Mouse (Mus musculus) gonadal fat pad, adult 2 months (tissue): ENCODE results near the gene Ssh1. TPM values are rescaled to one million over a fixed set of nuclear protein-coding genes. Genes with fewer than 3 reads are reported as not detected.

ENCODE experiments used
- DNase-seq: peaks from one replicate; pipeline ENCODE4 v3.0.0-alpha.2; 2012; ENCODE audit warnings: low read depth
- polyA plus RNA-seq: library from polyadenylated mRNA; depleted of rRNA; stranded (reverse); fragments of >200 nt; gene quantifications from 2 replicates; pipeline ENCODE4 v1.2.3, GENCODE M21; 2012

Ssh1 gene
- polyA plus RNA-seq, 1 experiment = 11.9 TPM

DNA sequence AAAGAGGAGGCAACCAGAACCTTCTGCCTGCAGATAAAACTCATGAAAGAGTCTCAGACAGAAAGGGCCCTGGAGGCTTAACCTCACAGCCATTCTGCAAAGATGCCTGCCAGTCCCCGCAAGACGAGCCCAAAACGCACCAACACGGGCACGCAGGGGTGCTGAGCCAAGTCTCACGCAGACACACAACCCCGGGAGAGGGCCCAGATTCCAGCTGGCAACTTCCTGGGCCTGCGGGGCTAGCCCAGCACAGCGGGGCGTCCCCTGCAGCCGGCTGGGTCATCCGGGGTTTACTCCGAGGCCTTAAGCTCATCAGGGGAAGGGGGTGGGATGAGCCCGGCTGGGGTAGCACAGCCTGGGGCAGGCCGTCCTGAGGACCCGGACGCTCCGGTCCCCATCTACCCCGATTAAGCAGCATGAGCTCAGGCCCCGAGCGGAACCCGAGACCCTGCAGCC, 635 bp downstream of the Ssh1 start:
- DNase-seq = no peak

DNA sequence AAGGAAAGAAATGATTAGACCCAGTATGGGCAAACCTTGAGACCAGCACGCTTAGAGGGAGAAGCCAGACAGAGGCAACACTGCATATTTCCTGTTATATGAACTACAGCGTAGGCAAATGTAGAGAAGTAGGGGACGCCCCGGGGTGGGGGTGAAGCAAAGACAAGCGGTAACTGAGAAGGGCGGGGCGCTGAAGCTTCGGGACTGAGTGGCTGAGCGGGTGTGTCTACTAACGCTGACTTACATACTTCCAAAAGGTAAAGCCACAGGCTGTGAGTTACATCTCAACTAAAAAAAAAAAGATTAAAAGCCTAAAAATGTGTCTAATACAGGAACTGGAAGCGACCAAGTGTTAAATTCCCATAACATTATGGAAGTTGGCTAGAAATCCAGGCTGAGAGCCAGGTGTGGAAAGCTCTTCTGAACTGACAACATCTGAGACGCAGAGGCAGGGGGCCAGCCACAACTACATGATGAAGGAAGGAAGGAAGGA, 1.3 kb downstream of the Ssh1 start:
- DNase-seq = no peak

DNA sequence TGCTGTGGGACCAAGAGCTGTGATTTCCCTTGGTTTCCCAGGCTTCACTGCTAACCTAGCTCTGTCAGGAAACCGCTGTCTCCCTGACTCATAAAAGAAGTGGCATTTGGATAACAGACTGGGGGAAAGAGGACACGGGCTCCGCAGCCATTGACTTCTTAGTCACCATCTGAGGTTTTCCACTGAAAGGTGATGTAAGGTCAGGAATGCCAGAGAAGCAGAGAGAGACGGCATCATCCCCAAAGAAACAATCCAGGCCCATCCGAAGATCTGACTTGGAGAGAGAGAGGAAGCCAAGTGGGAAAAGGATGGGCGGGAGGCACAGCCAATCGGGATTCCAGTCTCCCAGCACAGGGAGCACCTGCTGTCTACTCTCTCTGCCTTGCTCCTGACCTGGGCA, 2.6 kb downstream of the Ssh1 start:
- DNase-seq = no peak

DNA sequence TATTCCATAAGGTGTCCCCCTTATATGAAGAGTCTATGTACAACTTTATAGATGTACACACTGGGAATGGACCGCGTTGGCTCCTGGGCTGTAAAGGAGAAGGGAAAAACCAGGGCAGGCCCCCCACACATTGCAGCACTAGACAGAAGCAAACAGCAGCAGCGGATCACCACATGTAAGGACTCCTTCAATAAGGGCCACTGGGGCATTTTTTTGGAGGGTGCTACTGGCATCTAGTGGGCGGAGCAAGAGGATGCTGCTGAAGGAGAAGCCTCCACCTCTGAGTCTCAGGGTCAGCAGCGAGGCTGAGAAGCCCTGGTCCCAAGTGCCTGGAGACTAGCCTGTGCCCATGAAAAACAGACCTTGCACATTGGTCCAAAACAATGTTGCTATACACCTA, 3.1 kb downstream of the Ssh1 start:
- DNase-seq = no peak

DNA sequence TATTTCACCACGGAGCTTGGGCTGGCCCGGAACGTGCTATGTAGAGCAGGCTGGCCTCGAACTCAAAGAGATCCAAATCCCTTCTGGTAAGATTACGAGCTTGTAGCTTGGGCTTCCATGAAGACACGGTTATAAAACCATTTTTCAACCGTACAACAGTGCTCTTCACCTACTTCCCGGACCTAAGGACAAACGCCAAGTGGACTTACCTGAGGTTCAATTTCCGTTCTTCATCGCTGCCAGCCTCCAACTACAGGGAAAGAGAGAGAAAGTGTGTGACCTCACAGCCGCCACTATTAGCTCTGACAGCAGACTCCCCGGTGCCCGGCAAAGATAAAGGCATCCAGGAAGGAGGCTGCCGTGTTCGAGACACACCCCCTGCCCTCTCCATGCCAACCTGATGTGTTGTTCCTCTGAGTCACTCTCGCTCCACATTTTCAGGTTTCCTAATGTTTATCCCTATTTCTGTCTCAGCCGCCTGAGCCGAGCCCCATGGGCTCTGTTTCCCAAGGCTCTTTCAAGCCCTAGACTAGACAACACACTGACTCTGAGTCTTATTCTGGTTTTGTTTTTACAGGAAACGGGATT, 4.2 kb downstream of the Ssh1 start:
- DNase-seq = no peak

DNA sequence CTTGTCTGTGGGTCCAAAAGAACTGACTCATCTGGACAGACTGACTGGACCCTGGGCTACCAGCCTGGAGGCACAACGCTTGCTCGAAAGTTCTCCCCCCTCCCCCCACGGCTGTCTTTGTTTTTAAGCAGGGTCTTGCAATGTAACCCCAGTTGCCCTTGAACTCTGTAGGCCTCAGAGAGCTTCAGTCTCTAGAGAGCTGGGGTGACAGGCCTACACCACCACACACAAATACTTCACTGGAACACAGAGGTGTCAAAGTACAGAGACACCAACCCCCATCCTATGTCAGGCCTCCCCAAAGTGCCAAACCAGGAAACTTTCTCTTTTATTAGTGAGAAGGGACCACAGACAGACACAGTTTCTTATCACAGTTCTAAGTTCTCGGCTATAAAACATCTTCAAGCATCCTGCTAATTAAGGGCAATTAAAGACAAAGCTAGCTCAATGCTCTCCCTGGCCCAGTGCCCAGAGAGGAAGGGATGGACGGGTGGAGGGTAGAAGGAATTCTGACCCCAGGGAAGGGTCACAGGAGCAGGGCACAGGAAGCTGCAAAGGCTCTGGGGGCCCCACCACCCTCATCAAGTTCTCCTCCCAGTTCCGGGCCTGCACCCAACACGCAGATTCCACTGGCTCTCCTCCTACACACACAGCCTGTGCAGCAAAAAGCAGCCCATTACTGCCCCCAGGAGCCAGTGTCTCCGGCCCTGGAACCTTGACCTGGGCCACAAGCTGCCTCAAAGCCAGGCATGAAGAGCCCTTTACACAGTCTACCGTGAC, 7.3 kb downstream of the Ssh1 start:
- no peak for DNase-seq

DNA sequence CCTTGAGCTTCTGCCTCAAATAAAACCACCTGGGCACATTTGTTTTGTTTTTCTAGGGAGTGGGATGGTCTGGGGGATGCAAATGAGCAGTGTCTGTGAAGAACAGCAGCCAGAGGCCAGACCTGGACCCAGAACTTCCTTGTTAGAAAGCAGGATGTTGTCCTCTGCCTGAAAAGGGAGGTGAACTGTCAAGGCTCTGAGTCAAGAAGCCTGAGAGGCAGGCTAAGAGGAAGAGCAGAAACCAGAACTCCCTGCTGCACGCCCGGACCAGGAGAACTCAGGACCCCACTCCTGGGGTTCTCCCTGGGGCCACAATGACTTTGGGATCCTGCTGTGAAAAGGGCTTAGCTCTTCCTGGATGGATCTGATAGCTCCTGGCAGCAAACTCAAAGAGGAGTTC, 8.0 kb downstream of the Ssh1 start:
- DNase-seq = no peak

DNA sequence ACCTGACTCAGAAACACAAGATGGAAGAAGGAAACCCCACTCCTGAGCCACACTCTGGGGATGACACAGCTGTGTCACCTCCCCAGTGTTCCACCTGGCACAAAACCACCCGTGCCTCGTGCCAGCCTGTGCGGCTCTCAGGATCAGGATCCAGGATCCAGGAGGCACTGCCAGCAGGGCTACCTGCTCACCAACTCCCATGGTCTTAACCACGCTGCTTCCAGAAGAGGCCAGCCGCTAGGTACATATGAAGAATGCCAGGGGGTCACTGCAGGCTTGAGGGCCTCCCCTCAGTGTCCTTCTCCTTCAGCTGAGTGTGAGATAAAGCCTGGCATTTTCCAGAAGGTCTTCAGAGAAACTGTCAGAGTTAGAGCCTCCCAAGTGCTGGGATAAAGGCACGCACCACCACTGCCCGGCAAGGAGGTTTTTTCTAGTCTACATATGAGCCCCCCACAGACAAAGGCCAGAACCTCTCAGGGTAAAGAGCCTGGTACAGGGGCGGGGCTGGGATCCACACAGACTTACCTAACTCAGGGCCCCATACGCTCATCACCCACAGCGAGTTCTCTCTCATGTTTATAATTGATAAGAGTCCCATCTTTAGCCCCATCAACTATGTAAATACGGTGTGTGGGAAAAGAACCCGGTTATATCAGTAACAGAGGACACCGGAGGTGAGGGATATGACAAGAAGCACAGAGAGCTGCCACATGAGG, 9.5 kb downstream of the Ssh1 start:
- no peak for DNase-seq

DNA sequence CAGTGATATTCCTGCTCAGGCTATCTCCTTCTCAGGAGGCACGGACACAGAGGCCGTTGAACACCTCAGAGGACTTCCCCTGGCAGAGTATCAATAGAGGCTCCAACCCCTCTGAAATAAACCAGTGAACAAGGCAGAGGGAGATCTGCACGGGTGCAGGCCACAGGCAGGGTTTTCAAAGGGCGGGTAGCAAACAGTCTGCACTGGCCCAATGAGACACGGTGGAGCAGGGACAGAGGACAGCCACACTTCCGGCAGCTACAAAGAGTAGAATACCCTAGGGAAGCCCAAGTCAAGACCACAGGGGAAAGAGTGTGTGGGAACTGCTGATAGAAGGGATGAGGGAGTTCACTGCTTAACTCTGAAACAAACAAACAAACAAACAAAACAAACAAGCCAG, 10.2 kb downstream of the Ssh1 start:
- DNase-seq = no peak

DNA sequence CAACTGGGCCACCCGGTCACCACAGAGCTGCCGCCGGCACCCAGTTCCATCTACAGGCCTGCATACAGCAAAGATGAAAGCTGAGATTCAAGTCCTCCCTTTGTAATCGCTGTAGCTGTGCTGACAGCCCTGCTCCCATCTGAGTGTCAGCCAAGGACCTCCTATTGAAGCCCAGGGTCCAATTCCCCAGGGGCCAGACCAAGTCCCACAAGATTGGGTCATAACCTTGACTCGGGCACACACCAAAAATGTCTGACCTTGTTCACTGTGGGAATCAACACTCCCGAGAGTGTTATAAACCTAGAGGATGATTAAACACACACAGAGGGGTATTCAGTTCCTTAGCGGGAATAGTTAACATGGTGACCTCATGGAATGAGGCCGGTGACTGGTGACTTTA, 11.9 kb downstream of the Ssh1 start:
- no peak for DNase-seq

DNA sequence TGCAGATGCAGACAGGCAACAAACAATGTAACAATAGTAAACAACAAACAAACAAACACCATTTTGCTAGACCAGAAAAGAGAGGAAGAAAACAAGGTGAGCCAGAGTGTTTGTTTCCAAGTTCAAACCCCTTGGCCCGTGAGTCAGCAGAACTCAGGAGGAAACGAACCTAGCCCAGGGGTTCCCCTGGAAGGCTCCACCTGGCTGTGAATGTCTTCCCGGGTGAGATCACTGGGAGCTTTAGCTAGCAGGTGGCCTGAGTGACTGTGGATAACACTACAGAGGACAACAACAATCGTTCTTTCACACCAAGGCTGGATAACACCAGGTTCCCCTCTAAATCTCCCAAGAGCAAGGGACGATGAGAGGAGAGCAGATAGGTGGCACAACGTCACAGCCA, 12.5 kb downstream of the Ssh1 start:
- no peak for DNase-seq

DNA sequence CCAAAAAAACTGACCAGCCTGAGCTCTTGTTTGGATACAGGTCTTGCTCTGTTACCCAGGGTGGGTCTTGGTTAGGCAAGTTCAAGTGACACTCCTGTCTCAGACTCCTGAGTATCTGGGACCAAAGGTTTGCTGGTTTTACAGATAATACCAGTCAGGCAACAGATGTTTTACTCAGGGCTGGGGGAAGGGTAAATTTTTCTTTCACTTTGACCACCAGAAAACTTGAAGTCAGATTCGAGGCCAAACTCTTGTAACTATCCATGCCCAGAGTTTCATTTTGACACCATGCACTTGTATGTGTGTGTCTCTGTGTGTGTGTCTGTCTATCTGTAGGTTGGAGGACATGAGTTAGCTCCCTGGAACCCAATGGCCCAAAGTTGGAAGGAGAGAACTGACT, 13.2 kb downstream of the Ssh1 start:
- DNase-seq = no peak

DNA sequence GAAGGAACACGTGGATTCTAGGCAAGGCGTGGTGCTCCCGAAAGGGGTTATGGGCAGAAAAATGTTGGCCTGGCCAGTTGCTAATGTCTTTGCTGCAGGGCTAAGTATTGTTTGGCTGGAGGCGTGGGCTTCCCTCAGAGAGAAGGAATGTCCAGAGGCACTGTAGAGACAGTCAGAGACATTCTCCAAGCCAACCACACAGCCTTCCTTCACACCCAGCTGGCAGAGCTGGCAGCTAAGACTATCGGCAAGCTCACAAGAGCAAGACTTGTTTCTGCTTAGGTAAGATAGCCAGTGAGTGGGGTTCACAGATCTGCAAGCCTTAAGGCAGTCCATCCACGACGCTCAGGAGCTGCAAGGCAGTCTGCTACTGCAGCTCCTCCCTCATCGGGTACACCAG, 16.4 kb downstream of the Ssh1 start:
- DNase-seq = no peak

DNA sequence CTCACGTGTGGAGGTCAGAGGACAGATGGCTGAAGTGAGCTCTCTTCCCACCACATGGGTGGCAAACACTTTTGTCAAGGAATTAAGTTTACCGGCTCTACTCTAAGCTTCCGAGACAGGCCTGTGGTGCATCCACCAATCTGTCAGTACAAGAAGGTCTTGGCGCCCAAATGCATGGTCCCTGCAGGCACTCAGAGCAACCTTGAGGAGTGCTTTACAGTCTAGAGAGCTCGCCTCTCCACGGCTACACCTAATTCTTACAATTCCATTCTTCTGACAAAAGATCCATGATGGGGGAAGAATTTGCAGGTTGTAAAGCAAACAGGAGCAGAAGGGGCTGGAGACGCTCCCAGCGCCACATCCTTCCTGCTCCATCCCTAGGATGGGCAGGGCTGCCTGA, 17.1 kb downstream of the Ssh1 start:
- DNase-seq = no peak

DNA sequence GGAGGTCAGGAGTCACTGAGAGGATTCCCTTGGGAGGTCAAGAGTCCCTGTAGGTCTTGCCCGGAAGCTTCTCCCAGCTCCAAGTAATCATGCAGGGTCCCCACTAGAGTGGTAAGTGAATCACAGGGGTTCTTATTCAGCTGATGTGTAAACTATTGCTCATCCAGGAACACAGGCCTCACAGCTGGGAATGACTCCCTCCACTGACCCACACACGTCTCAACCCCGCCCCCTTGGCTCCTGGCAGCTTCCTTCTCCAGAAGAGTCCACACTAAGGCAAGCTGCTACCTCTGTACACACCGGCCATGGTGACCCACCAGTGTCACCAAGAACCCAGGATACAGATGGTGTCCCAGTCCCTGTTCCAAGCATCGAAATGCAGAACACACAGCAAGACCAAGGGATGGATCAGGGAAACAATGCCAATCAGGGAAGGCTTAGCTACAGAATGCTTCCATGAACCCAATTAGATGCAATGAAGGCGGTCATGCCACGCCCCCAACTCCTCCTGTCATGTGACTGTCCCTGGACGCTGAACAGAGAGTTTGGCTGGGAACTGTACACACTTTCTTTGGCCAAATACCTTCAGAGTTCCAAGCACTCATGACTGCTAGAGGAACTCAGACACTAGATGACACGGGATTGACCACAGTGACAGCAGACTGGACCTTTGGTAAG, 18.0 kb downstream of the Ssh1 start:
- no peak for DNase-seq

DNA sequence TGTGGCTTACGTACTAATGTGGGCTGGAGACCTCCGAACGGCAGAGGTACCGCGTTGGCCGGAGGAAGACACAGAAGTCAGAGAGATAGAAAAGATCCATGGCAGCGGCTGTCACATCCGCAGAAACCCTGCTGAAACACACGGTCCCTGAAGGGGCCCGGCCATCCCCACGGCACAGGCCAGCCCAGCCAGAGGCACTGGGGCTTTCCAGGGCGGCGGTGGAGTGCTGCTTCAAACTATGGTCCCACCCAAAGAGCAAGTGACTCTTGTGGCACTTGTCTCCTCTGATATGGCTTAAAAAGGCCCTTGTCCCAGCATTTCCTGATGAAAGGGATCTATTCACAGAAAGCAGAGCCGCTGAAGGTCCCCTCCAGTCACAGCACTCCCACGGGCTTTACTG, 19.1 kb downstream of the Ssh1 start:
- DNase-seq = no peak

DNA sequence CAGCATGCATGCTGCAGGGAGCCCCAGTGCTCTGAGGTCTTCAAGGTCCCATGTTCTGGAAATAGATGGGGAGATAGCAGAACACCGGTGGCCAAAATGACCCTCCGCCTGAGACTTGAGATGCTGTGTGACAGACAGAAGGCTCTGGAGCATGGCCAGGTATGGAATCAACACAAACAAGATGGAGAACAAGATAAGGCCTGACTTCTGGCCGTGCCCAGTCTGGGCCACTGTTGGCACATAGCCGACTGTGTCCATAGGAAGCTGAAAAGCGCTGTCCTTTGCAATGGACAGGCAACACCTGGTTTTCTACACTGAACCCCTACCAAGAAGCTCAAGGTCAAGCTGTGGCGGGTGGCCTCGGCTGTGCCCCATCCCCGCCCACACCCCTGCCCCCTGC, 19.9 kb downstream of the Ssh1 start:
- DNase-seq = no peak

DNA sequence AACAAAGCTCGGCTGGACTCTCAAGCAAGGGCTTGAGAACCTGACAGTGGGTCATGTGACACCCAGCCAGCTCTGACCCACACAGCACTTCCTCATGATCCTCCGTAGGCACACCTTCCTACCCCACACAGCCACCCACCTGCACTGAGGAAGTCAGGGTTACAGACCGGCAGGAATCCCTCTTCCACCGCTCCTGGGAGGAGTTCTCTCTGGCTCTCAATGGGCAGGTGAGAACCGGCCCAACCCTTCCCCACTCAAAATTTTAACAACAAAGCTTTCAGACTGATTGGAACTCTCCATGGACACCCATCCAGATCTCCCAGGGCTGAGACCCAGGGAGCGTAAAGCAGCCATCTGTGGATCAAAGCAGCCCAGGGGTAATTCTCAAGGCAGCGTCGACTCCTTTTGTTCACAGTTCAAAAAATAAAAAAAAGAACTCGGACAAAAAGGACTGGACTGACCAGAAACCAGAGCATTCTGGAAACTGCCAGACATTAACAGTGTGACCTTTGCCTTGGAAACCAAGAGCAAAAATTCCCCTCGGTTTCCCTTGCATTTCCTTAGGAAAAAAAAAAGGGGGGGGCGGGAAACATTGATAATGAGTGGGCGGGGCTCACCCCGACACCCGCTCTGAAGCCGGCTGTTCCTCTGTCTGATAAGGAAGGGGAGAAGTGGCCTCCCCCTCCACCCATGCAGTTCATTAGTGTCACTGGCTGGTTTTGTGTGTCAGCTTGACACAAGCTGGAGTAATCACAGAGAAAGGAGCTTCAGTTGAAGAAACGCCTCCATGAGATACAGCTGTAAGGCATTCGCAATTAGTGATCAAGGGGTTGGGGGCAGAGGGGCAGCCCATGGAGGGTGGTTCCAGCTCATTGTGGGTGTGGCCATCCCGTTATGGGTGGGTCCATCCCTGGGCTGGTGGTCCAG, 20.8 kb downstream of the Ssh1 start:
- DNase-seq = no peak

DNA sequence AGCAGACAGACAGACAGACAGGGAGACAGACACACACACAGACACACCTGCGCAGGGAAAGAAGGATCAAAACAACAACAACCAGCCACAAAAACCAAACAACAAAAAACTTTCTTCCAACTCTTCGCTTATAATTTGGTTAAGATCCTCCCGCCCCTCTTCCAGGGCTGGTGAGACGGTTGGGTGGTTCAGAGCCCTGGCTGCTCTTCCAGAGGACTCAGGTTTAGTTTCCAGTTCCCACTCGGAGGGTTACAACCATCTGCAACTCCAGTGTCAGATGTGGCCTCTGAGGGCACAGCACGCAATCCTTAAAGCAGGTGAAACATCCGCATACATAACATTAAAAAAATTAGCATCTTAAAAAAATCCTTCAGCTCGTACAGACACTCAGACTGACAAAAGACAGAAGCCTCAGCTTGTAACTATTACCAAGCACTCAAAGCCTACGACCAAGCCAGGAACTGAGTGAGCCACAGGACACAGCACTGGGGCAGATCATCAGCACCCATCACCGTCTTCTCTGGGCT, 22.2 kb downstream of the Ssh1 start:
- DNase-seq = no peak

DNA sequence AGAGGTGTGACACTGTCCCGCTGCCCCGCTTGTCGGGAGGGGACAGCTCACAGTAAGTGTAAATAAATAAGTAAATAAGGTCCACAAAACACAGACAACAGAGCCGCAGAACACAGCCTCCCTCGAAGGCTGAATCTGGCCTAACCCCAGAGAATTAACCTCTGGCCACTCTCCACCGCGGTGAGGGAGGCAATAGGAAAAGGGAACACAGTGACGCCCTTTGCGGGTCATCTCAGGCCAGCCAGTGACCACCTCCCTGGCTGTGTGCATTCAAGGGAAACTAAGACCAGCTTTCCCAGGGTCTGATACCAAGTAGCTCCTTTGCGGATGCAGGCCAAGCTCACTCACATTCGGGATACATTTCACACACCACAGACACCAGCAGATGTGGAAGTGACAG, 25.3 kb downstream of the Ssh1 start:
- no peak for DNase-seq
